Mouse (Mus musculus) MEL (cell line): Measurements from ENCODE around the gene Gldc. TPM values are rescaled to one million over a fixed set of nuclear protein-coding genes. Genes with fewer than 3 reads are reported as not detected.

Experiments used
- DNase-seq: peaks from one replicate; pipeline ENCODE4 v3.0.0; 2011; ENCODE audit warnings: low read depth, low spot score
- H3K27ac ChIP-seq: 2 replicates; pipeline ENCODE4 v1.5.1; 2012; ENCODE audit warnings: low read depth, mild to moderate bottlenecking, control low read depth, low read length, moderate library complexity; ENCODE audit not compliant: control insufficient read depth
- H3K27me3 ChIP-seq, 2 experiments: fragments of 150-350 bp in 1 of 2; sonication (generic) in 1 of 2; 2 replicates each; pipeline ENCODE4 v1.6.1; 2012; ENCODE audit warnings: low read length in 2 of 2, mild to moderate bottlenecking in 2 of 2, improper control_type of control experiment in 1 of 2, moderate library complexity in 1 of 2; ENCODE audit not compliant: insufficient read depth in 2 of 2, control insufficient read depth in 1 of 2
- H3K36me3 ChIP-seq, 2 experiments: 2 replicates each; pipeline ENCODE4 v1.6.1; 2012 to 2014; ENCODE audit warnings: low read length in 2 of 2, improper control_type of control experiment in 1 of 2, inconsistent platforms in 1 of 2, mild to moderate bottlenecking in 1 of 2; ENCODE audit not compliant: insufficient read depth in 2 of 2, control insufficient read depth in 1 of 2
- H3K4me1 ChIP-seq, 2 experiments: fragments of 150-350 bp in 1 of 2; sonication (generic) in 1 of 2; 2 replicates each; pipeline ENCODE4 v1.6.1; 2012; ENCODE audit warnings: low read length in 2 of 2, improper control_type of control experiment in 1 of 2, mild to moderate bottlenecking in 1 of 2; ENCODE audit not compliant: insufficient read depth in 2 of 2, control insufficient read depth in 1 of 2
- H3K4me3 ChIP-seq, 2 experiments: fragments of 150-350 bp in 1 of 2; sonication (generic) in 1 of 2; 2 replicates each; pipeline ENCODE4 v1.5.1; 2012; ENCODE audit warnings: low read depth in 2 of 2, low read length in 2 of 2, mild to moderate bottlenecking in 2 of 2, moderate library complexity in 2 of 2, control low read depth in 1 of 2, improper control_type of control experiment in 1 of 2; ENCODE audit not compliant: control insufficient read depth in 1 of 2, insufficient read depth in 1 of 2
- H3K79me2 ChIP-seq: 2 replicates; pipeline ENCODE4 v1.6.1; 2012; ENCODE audit warnings: mild to moderate bottlenecking, low read length, moderate library complexity; ENCODE audit not compliant: control insufficient read depth, poor library complexity, insufficient read depth
- H3K9ac ChIP-seq: 2 replicates; pipeline ENCODE4 v1.6.1; 2012; ENCODE audit warnings: low read depth, mild to moderate bottlenecking, control low read depth, low read length, moderate library complexity; ENCODE audit not compliant: control insufficient read depth, poor library complexity, severe bottlenecking
- H3K9me3 ChIP-seq: fragments of 150-350 bp; sonication (generic); replicated peaks from 2 replicates; pipeline ENCODE4 v1.6.1; 2012; ENCODE audit warnings: mild to moderate bottlenecking, low read length, improper control_type of control experiment, moderate library complexity; ENCODE audit not compliant: insufficient read depth
- BHLHE40 ChIP-seq: IDR thresholded peaks from 2 replicates; pipeline ENCODE4 v1.6.1; 2012; ENCODE audit warnings: low read depth, mild to moderate bottlenecking, inconsistent platforms, low read length, improper control_type of control experiment, borderline replicate concordance
- CHD1 ChIP-seq: IDR thresholded peaks from 2 replicates; pipeline ENCODE4 v1.6.1; 2012; ENCODE audit warnings: low read depth, mild to moderate bottlenecking, inconsistent platforms, low read length, improper control_type of control experiment
- CHD2 ChIP-seq: IDR thresholded peaks from 2 replicates; pipeline ENCODE4 v1.6.1; 2011; ENCODE audit warnings: low read length, improper control_type of control experiment
- CTCF ChIP-seq, 3 experiments: IDR thresholded peaks in 2 of 3; conservative IDR thresholded peaks in 1 of 3; 2 replicates each; pipeline ENCODE4 v1.5.1; 2011 to 2012; ENCODE audit warnings: low read length in 3 of 3, low read depth in 2 of 3, mild to moderate bottlenecking in 2 of 3, improper control_type of control experiment in 1 of 3, inconsistent platforms in 1 of 3, mixed read lengths in 1 of 3, moderate library complexity in 1 of 3; ENCODE audit not compliant: control insufficient read depth in 1 of 3, insufficient read depth in 1 of 3, poor library complexity in 1 of 3, severe bottlenecking in 1 of 3
- ELF1 ChIP-seq: IDR thresholded peaks from 2 replicates; pipeline ENCODE4 v1.6.1; 2014; ENCODE audit warnings: low read depth, mild to moderate bottlenecking, inconsistent platforms, low read length, improper control_type of control experiment, moderate library complexity
- ETS1 ChIP-seq: IDR thresholded peaks from 2 replicates; pipeline ENCODE4 v1.6.1; 2012; ENCODE audit warnings: low read depth, mild to moderate bottlenecking, inconsistent platforms, low read length, improper control_type of control experiment, moderate library complexity
- HCFC1 ChIP-seq: IDR thresholded peaks from 2 replicates; pipeline ENCODE4 v1.6.1; 2012; ENCODE audit warnings: low read depth, mild to moderate bottlenecking, inconsistent platforms, low read length, improper control_type of control experiment, moderate library complexity
- JUND ChIP-seq: IDR thresholded peaks from 2 replicates; pipeline ENCODE4 v1.6.1; 2011; ENCODE audit warnings: low read depth, mild to moderate bottlenecking, improper control_type of control experiment, low read length
- MAFK ChIP-seq: IDR thresholded peaks from 2 replicates; pipeline ENCODE4 v1.6.1; 2011; ENCODE audit warnings: low read depth, mild to moderate bottlenecking, low read length, improper control_type of control experiment, borderline replicate concordance
- MAX ChIP-seq: IDR thresholded peaks from 2 replicates; pipeline ENCODE4 v1.6.1; 2011; ENCODE audit warnings: low read length, improper control_type of control experiment
- MAZ ChIP-seq: IDR thresholded peaks from 2 replicates; pipeline ENCODE4 v1.6.1; 2012; ENCODE audit warnings: low read depth, mild to moderate bottlenecking, inconsistent platforms, low read length, improper control_type of control experiment
- MEF2A ChIP-seq: IDR thresholded peaks from 2 replicates; pipeline ENCODE4 v1.6.1; 2014; ENCODE audit warnings: low read depth, mild to moderate bottlenecking, inconsistent platforms, low read length, improper control_type of control experiment; ENCODE audit not compliant: poor library complexity, insufficient replicate concordance, severe bottlenecking; ENCODE audit errors: extremely low read depth
- NELFE ChIP-seq: IDR thresholded peaks from 2 replicates; pipeline ENCODE4 v1.6.1; 2011; ENCODE audit warnings: low read depth, low read length, improper control_type of control experiment
- POLR2AphosphoS5 ChIP-seq: IDR thresholded peaks from 2 replicates; pipeline ENCODE4 v1.6.1; 2012; ENCODE audit warnings: low read depth, borderline replicate concordance, mild to moderate bottlenecking, inconsistent platforms, low read length, moderate library complexity, mixed read lengths
- RCOR1 ChIP-seq: IDR thresholded peaks from 2 replicates; pipeline ENCODE4 v1.6.1; 2012; ENCODE audit warnings: low read depth, mild to moderate bottlenecking, inconsistent platforms, low read length, improper control_type of control experiment
- TAL1 ChIP-seq: IDR thresholded peaks from 2 replicates; pipeline ENCODE4 v1.6.1; 2012; ENCODE audit warnings: mild to moderate bottlenecking, inconsistent platforms, low read length, moderate library complexity, mixed read lengths
- TCF12 ChIP-seq: IDR thresholded peaks from 2 replicates; pipeline ENCODE4 v1.6.1; 2014; ENCODE audit warnings: low read depth, mild to moderate bottlenecking, inconsistent platforms, low read length, improper control_type of control experiment, moderate library complexity
- ZC3H11A ChIP-seq: IDR thresholded peaks from 2 replicates; pipeline ENCODE4 v1.6.1; 2012; ENCODE audit warnings: low read depth, mild to moderate bottlenecking, inconsistent platforms, low read length, improper control_type of control experiment
- ZKSCAN1 ChIP-seq: IDR thresholded peaks from 2 replicates; pipeline ENCODE4 v1.6.1; 2012; ENCODE audit warnings: low read depth, mild to moderate bottlenecking, inconsistent platforms, low read length, improper control_type of control experiment, moderate library complexity
- ZNF384 ChIP-seq: IDR thresholded peaks from 2 replicates; pipeline ENCODE4 v1.6.1; 2012; ENCODE audit warnings: low read depth, mild to moderate bottlenecking, inconsistent platforms, low read length, improper control_type of control experiment
- polyA plus RNA-seq, 2 experiments: library from polyadenylated mRNA; stranded (reverse) in 1 of 2; unstranded in 1 of 2; fragments of >175 nt in 1 of 2; fragments of >200 nt in 1 of 2; gene quantifications; 2 replicates each; pipeline versions ENCODE4 v1.2.1 to v1.2.4; 2012; ENCODE audit warnings: low replicate concordance in 2 of 2, low read depth in 1 of 2; ENCODE audit not compliant: insufficient read length in 2 of 2, insufficient read depth in 1 of 2, missing spikeins in 1 of 2
- total RNA-seq: library from RNA; depleted of rRNA; stranded (reverse); fragments of 300-350 nt; gene quantifications from 2 replicates; pipeline ENCODE4 v1.2.3, GENCODE M21; 2012

The Gldc gene
- total and polyA plus RNA-seq, 3 experiments = 0.04 to 1.2 TPM; not detected in 1

DNA sequence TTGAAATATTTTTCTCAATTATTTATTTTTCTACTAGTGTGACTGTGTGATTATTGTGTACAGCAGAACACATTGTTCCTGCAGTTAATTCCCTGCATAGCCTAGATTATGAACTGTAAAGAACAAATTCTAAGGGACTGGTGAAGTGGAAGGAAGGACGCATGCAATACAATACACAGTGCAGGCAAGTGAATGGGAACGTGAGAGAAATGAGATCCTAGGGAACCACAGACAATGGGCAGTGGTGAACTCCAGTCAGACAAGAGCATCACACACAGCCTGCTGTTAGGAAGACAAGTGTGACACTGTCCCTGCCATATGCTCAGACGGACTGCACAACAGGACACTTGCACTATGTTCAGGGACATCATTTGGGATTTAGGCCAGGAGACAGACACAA is 21.5 kb downstream of the Gldc start:
- H3K9me3 ChIP-seq = no peaks in the 10 kb centered on the region
- DNase-seq = no peak
- no peaks in the 10 kb centered on the region for H3K4me1 ChIP-seq
- TF ChIP-seq CTCF (IDR thresholded peaks at IDR 0.05 in 2 of 3, conservative IDR thresholded peaks at IDR 0.05 in 1 of 3; ENCODE audit: control insufficient read depth in 1 of 3, insufficient read depth in 1 of 3, low read depth in 2 of 3, low read length in 3 of 3, poor library complexity in 1 of 3, severe bottlenecking in 1 of 3) = no peak
- TF ChIP-seq TCF12 = no peak
- no peak overlapping the region for H3K9ac ChIP-seq
- H3K4me3 ChIP-seq = no peak overlapping the region
- H3K36me3 ChIP-seq = no peaks in the 10 kb centered on the region
- no peak overlapping the region for H3K27ac ChIP-seq
- H3K27me3 ChIP-seq = no peaks in the 10 kb centered on the region
- H3K79me2 ChIP-seq = no peaks in the 10 kb centered on the region

DNA sequence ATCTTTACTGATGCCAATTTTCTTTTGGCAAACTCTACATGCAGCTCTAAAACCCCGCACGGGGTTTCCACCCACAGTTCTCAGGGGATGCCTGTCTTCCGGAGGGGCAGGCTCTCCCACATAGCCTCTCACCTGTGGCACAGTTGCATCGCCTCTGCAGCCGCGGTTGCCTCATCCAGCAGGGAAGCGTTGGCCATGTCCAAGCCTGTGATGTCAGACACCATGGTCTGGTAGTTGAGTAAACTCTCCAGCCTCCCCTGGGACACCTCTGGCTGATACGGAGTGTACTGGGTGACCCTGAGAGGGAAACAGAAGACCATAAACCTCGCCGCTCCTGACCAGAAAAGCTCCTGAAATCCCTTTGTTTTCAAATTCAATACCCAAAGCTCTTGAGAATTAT is 23.9 kb downstream of the Gldc start:
- H3K4me1 ChIP-seq = no peaks in the 10 kb centered on the region
- TF ChIP-seq MAX = no peak
- no peak for TF ChIP-seq TAL1
- TF ChIP-seq NELFE = no peak
- no peak for TF ChIP-seq TCF12
- no peak for TF ChIP-seq CHD2
- no peak overlapping the region for H3K4me3 ChIP-seq
- no peak for DNase-seq
- H3K36me3 ChIP-seq = no peaks in the 10 kb centered on the region
- H3K27me3 ChIP-seq = no peaks in the 10 kb centered on the region
- H3K9me3 ChIP-seq = no peaks in the 10 kb centered on the region
- H3K79me2 ChIP-seq = no peaks in the 10 kb centered on the region
- H3K27ac ChIP-seq = no peak overlapping the region
- no peak overlapping the region for H3K9ac ChIP-seq

DNA sequence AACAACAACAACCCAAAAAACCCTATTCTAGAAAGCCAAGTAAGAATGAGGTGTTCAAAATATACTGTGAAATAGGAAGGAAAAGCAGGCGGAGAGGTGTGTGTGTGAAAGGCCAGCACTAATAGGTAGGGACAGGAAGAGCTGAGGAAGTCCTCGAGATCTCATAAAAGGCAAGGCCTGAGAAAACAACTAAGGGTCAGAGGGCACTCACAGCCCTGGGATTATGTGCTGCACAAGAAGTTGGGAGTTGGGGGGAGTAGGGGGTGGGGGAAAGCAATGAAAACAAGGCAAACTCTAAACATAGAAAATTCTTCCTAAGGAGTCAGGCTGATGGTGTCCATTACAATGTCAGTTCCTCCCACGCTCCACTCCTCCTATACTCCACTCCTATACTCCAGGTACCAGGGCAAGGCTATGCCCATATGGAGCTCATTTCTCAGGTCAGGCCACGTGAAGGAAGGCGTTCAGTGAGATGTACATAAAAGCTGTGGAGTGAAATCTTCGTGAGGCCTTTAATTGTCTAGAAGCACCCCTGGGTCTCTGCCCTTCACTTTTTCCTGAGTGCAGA is 25.9 kb downstream of the Gldc start:
- no peak overlapping the region for H3K27ac ChIP-seq
- TF ChIP-seq CTCF (IDR thresholded peaks at IDR 0.05 in 2 of 3, conservative IDR thresholded peaks at IDR 0.05 in 1 of 3; ENCODE audit: control insufficient read depth in 1 of 3, insufficient read depth in 1 of 3, low read depth in 2 of 3, low read length in 3 of 3, poor library complexity in 1 of 3, severe bottlenecking in 1 of 3) (no peak), ZKSCAN1 (no peak)
- TF ChIP-seq, all 39 proteins: peak for 0
- Histone ChIP-seq H3K36me3 (no peaks in the 10 kb centered on the region), H3K4me3 (no peak overlapping the region), H3K4me1 (no peaks in the 10 kb centered on the region), H3K27me3 (no peaks in the 10 kb centered on the region), H3K9ac (no peak overlapping the region), H3K9me3 (no peaks in the 10 kb centered on the region), H3K79me2 (no peaks in the 10 kb centered on the region)
- no peak for DNase-seq

DNA sequence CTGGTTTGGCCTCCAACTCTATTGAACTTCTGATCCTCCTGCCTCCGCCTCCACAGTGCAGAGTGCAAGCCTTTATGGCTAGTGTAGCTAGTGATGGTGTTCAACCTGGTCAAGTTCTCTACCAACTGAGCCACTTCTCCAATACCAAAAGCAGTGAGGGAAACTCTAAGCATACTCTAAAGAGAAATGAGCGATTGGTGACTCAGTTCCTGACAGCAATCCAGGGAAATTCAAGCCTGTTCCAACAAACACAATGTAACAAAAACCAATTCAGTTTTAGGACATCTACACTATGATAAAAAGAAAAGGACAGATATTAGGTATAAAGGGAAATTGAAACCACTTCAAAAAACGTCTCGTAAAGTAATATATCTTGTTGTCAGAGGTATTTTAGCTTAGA is 27.9 kb downstream of the Gldc start:
- H3K27ac ChIP-seq = no peak overlapping the region
- no peaks in the 10 kb centered on the region for H3K4me1 ChIP-seq
- H3K4me3 ChIP-seq = no peak overlapping the region
- no peaks in the 10 kb centered on the region for H3K9me3 ChIP-seq
- H3K27me3 ChIP-seq = no peaks in the 10 kb centered on the region
- no peak for DNase-seq
- H3K36me3 ChIP-seq = no peaks in the 10 kb centered on the region
- no peaks in the 10 kb centered on the region for H3K79me2 ChIP-seq
- no peak overlapping the region for H3K9ac ChIP-seq
- TF ChIP-seq ELF1 = no peak
- TF ChIP-seq BHLHE40 = no peak
- no peak for TF ChIP-seq JUND
- TF ChIP-seq ETS1 = no peak
- no peak for TF ChIP-seq MAZ
- TF ChIP-seq HCFC1 = no peak
- no peak for TF ChIP-seq MAFK
- TF ChIP-seq ZC3H11A = no peak
- no peak for TF ChIP-seq RCOR1
- TF ChIP-seq CHD1 = no peak
- no peak for TF ChIP-seq CTCF (IDR thresholded peaks at IDR 0.05 in 2 of 3, conservative IDR thresholded peaks at IDR 0.05 in 1 of 3; ENCODE audit: control insufficient read depth in 1 of 3, insufficient read depth in 1 of 3, low read depth in 2 of 3, low read length in 3 of 3, poor library complexity in 1 of 3, severe bottlenecking in 1 of 3)
- no peak for TF ChIP-seq MEF2A
- no peak for TF ChIP-seq ZNF384
- no peak for TF ChIP-seq POLR2AphosphoS5
